Comparison of ENCODE assay signal across 28 mouse cellular contexts in genomic region chr15:36395672-36396050, GRCm38 (mm10).
"Had no signal": no experiment of that assay in that cellular context is flagged by ENCODE, and none has a peak within 500 bp of the region (broad histone marks: within the 10 kb centered on the region; RNA-seq: fewer than 3 reads in every experiment).

No protein-coding gene starts in this region.

- H3K36me3 ChIP-seq: heart, embryonic 13.5 days; heart, embryonic 15.5 days; hindbrain, embryonic 10.5 days; hindbrain, embryonic 12.5 days; intestine, embryonic 15.5 days; kidney, embryonic 15.5 days; limb, embryonic 13.5 days; limb, embryonic 15.5 days; liver, embryonic 13.5 days; liver, embryonic 15.5 days had no signal

- H3K4me2 ChIP-seq: heart, embryonic 11.5 days; heart, embryonic 13.5 days; heart, embryonic 15.5 days; hindbrain, embryonic 12.5 days; hindbrain, embryonic 14.5 days; intestine, embryonic 15.5 days; kidney, embryonic 15.5 days; limb, embryonic 13.5 days; limb, embryonic 15.5 days; liver, embryonic 13.5 days; liver, embryonic 15.5 days had no signal

- H3K27me3 ChIP-seq: heart, embryonic 13.5 days; heart, embryonic 15.5 days; hindbrain, embryonic 12.5 days; intestine, embryonic 15.5 days; kidney, embryonic 15.5 days; limb, embryonic 13.5 days; limb, embryonic 15.5 days had no signal

- DNase-seq: gastrocnemius, adult 2 months; gastrocnemius, postnatal 10 days; gastrocnemius, postnatal 25 days; heart, adult 2 months; heart, postnatal 14 days; heart, postnatal 4 days; kidney, adult 18-20 months; kidney, adult 9 months; kidney, postnatal 14 days; kidney, postnatal 36 days; left cerebral cortex, postnatal 4 days; liver, embryonic 13.5 days had no signal

- ATAC-seq: hindbrain, embryonic 16.5 days; intestine, embryonic 15.5 days; intestine, postnatal 0 days had no signal

- H3K4me3 ChIP-seq: gastrocnemius, adult 2 months; heart, adult 2 months; heart, embryonic 13.5 days; heart, embryonic 15.5 days; hindbrain, embryonic 10.5 days; hindbrain, embryonic 12.5 days; intestine, embryonic 15.5 days; kidney, embryonic 15.5 days; layer of hippocampus, adult 2 months; left cerebral cortex, adult 2 months; limb, embryonic 13.5 days; limb, embryonic 15.5 days; liver, embryonic 13.5 days; liver, embryonic 15.5 days had no signal

- H3K9me3 ChIP-seq: heart, embryonic 13.5 days; heart, embryonic 15.5 days; hindbrain, embryonic 10.5 days; hindbrain, embryonic 12.5 days; intestine, embryonic 15.5 days; kidney, embryonic 15.5 days; limb, embryonic 13.5 days; limb, embryonic 15.5 days; liver, embryonic 13.5 days; liver, embryonic 15.5 days had no signal

- H3K27ac ChIP-seq: gastrocnemius, adult 2 months; heart, adult 2 months; heart, embryonic 13.5 days; heart, embryonic 15.5 days; hindbrain, embryonic 10.5 days; hindbrain, embryonic 12.5 days; hindbrain, embryonic 14.5 days; intestine, embryonic 15.5 days; kidney, embryonic 15.5 days; kidney, postnatal 0 days; layer of hippocampus, adult 2 months; left cerebral cortex, adult 2 months; limb, embryonic 13.5 days; limb, embryonic 15.5 days; liver, embryonic 13.5 days; liver, embryonic 15.5 days had no signal

- H3K9ac ChIP-seq: heart, embryonic 13.5 days; heart, embryonic 15.5 days; hindbrain, embryonic 12.5 days; hindbrain, embryonic 14.5 days; intestine, embryonic 15.5 days; kidney, embryonic 15.5 days; limb, embryonic 13.5 days; limb, embryonic 15.5 days; liver, embryonic 13.5 days; liver, embryonic 15.5 days had no signal
